Mouse (Mus musculus): ENCODE results near the gene Sema5a. TPM values are rescaled to one million over a fixed set of nuclear protein-coding genes. Genes with fewer than 3 reads are reported as not detected.

Gene Sema5a
- polyA plus RNA-seq, 1 experiment = 0.60 TPM

- TF ChIP-seq POLR2A (IDR thresholded peaks at IDR 0.05; ENCODE audit: borderline replicate concordance, control insufficient read depth, low read depth, low read length) (no peak), CTCF (IDR thresholded peaks at IDR 0.05; ENCODE audit: control insufficient read depth, insufficient read depth, low read length) (no peak)
- no peak overlapping the region for H3K27ac ChIP-seq (ENCODE audit: control insufficient read depth, insufficient read depth, low read depth, low read length, poor library complexity)
- 75% methylated on average over 6 of the region's 6 CpGs for WGBS
- no peak overlapping the region for H3K4me3 ChIP-seq (replicated peaks; ENCODE audit: control insufficient read depth, low read depth, low read length)
- no peaks in the 10 kb centered on the region for H3K4me1 ChIP-seq (ENCODE audit: control insufficient read depth, insufficient read depth, low read length)
Observed at GRCm38 (mm10) chr15:32574327-32574726, 329.7 kb downstream of the Sema5a start.

GRCm38 (mm10) chr15:32575212-32575611 lies 330.6 kb downstream of the Sema5a start:
- 51% methylated on average over 2 of the region's 2 CpGs for WGBS
- no peak overlapping the region for H3K27ac ChIP-seq (ENCODE audit: control insufficient read depth, insufficient read depth, low read depth, low read length, poor library complexity)
- TF ChIP-seq CTCF (IDR thresholded peaks at IDR 0.05; ENCODE audit: control insufficient read depth, insufficient read depth, low read length) (no peak), POLR2A (IDR thresholded peaks at IDR 0.05; ENCODE audit: borderline replicate concordance, control insufficient read depth, low read depth, low read length) (no peak)
- H3K4me1 ChIP-seq (ENCODE audit: control insufficient read depth, insufficient read depth, low read length) = no peaks in the 10 kb centered on the region
- H3K4me3 ChIP-seq (replicated peaks; ENCODE audit: control insufficient read depth, low read depth, low read length) = no peak overlapping the region

- Histone ChIP-seq H3K4me3 (replicated peaks; ENCODE audit: control insufficient read depth, low read depth, low read length) (no peak overlapping the region), H3K4me1 (ENCODE audit: control insufficient read depth, insufficient read depth, low read length) (no peaks in the 10 kb centered on the region), H3K27ac (ENCODE audit: control insufficient read depth, insufficient read depth, low read depth, low read length, poor library complexity) (no peak overlapping the region)
- 65% methylated on average over 4 of the region's 4 CpGs for WGBS
- TF ChIP-seq POLR2A (IDR thresholded peaks at IDR 0.05; ENCODE audit: borderline replicate concordance, control insufficient read depth, low read depth, low read length) (no peak), CTCF (IDR thresholded peaks at IDR 0.05; ENCODE audit: control insufficient read depth, insufficient read depth, low read length) (no peak)
Observed at GRCm38 (mm10) chr15:32579351-32579750, 334.7 kb downstream of the Sema5a start.

DNA sequence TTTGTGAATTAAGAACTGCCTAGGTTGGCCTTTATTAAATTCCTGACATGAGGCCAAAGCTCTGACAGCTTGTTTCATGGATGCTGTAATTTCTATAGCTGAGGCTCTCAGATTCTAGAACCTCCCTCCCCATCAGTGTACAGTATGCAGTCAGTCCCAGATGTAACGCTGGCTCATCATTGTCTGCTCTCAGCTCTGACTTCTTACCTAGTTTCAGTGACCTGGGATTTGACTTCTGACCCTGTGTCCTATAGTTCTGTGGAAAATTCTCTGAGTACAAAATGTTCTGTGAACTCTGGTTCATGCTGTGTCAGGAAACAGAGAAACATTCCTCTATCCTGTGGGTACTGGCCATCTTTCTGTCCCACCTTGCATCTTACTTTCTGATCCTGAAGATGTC lies 346.0 kb downstream of the Sema5a start:
- 78% methylated on average over 1 of the region's 1 CpGs for WGBS
- no peak overlapping the region for H3K27ac ChIP-seq (ENCODE audit: control insufficient read depth, insufficient read depth, low read depth, low read length, poor library complexity)
- no peak overlapping the region for H3K4me3 ChIP-seq (replicated peaks; ENCODE audit: control insufficient read depth, low read depth, low read length)
- TF ChIP-seq POLR2A (IDR thresholded peaks at IDR 0.05; ENCODE audit: borderline replicate concordance, control insufficient read depth, low read depth, low read length) = no peak
- TF ChIP-seq CTCF (IDR thresholded peaks at IDR 0.05; ENCODE audit: control insufficient read depth, insufficient read depth, low read length) = no peak
- no peaks in the 10 kb centered on the region for H3K4me1 ChIP-seq (ENCODE audit: control insufficient read depth, insufficient read depth, low read length)

GRCm38 (mm10) chr15:32593746-32594145 lies 349.1 kb downstream of the Sema5a start:
- TF ChIP-seq CTCF (IDR thresholded peaks at IDR 0.05; ENCODE audit: control insufficient read depth, insufficient read depth, low read length) = no peak
- no peak for TF ChIP-seq POLR2A (IDR thresholded peaks at IDR 0.05; ENCODE audit: borderline replicate concordance, control insufficient read depth, low read depth, low read length)

DNA sequence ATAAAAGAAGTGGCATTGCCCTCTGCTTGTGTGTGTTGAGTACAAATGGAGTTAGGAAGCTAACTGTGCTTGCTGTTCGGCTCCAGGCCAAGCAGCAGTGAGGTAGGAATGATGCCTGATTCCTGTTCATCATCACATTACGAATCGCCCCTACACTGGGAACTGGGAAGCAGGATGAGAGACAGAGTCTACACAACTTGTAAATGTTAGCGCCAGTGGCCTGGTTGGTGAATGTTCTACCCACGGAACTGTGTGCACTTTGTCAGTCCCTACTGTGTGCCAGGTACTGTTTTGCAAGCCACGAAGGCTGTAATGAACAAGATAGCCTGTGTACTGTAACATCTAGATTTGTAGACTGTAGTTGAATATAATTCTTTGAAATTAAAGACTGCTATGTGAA lies 352.0 kb downstream of the Sema5a start:
- H3K27ac ChIP-seq (ENCODE audit: control insufficient read depth, insufficient read depth, low read depth, low read length, poor library complexity) = no peak overlapping the region
- WGBS = 75% methylated on average over 6 of the region's 6 CpGs
- no peak for TF ChIP-seq CTCF (IDR thresholded peaks at IDR 0.05; ENCODE audit: control insufficient read depth, insufficient read depth, low read length)
- no peak for TF ChIP-seq POLR2A (IDR thresholded peaks at IDR 0.05; ENCODE audit: borderline replicate concordance, control insufficient read depth, low read depth, low read length)
- no peak overlapping the region for H3K4me3 ChIP-seq (replicated peaks; ENCODE audit: control insufficient read depth, low read depth, low read length)
- H3K4me1 ChIP-seq (ENCODE audit: control insufficient read depth, insufficient read depth, low read length) = no peaks in the 10 kb centered on the region

More at GRCm38 (mm10) chr15:32593746-32594145, 349.1 kb downstream of the Sema5a start:
- WGBS = 84% methylated on average over 5 of the region's 5 CpGs
- Histone ChIP-seq H3K4me3 (replicated peaks; ENCODE audit: control insufficient read depth, low read depth, low read length) (no peak overlapping the region), H3K27ac (ENCODE audit: control insufficient read depth, insufficient read depth, low read depth, low read length, poor library complexity) (no peak overlapping the region), H3K4me1 (ENCODE audit: control insufficient read depth, insufficient read depth, low read length) (no peaks in the 10 kb centered on the region)

GRCm38 (mm10) chr15:32597189-32597588 lies 352.6 kb downstream of the Sema5a start:
- Histone ChIP-seq H3K27ac (ENCODE audit: control insufficient read depth, insufficient read depth, low read depth, low read length, poor library complexity) (no peak overlapping the region), H3K4me1 (ENCODE audit: control insufficient read depth, insufficient read depth, low read length) (no peaks in the 10 kb centered on the region), H3K4me3 (replicated peaks; ENCODE audit: control insufficient read depth, low read depth, low read length) (no peak overlapping the region)
- no peak for TF ChIP-seq CTCF (IDR thresholded peaks at IDR 0.05; ENCODE audit: control insufficient read depth, insufficient read depth, low read length)
- no peak for TF ChIP-seq POLR2A (IDR thresholded peaks at IDR 0.05; ENCODE audit: borderline replicate concordance, control insufficient read depth, low read depth, low read length)
- 75% methylated on average over 3 of the region's 3 CpGs for WGBS

DNA sequence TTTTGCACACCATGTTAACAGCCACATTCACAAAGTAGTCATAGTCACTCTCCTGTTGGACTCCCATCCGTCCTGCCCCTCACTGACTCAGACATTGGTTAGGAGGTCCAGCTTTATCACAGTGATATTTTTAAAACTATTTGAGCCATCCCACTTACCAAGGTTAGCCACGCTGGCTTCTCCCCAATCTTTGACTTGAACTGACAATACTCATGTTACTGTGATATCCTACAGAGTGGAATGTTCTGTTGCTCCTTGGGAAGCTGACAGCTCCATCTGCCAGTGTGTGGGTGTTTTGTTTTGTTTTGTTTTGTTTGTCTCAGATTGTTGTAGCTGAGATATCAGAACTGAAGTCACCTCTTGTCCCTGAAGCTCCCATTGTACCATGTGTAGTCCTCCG lies 362.6 kb downstream of the Sema5a start:
- H3K27ac ChIP-seq (ENCODE audit: control insufficient read depth, insufficient read depth, low read depth, low read length, poor library complexity) = no peak overlapping the region
- no peak for TF ChIP-seq POLR2A (IDR thresholded peaks at IDR 0.05; ENCODE audit: borderline replicate concordance, control insufficient read depth, low read depth, low read length)
- WGBS = 73% methylated on average over 3 of the region's 3 CpGs
- H3K4me3 ChIP-seq (replicated peaks; ENCODE audit: control insufficient read depth, low read depth, low read length) = no peak overlapping the region
- H3K4me1 ChIP-seq (ENCODE audit: control insufficient read depth, insufficient read depth, low read length) = no peaks in the 10 kb centered on the region

DNA sequence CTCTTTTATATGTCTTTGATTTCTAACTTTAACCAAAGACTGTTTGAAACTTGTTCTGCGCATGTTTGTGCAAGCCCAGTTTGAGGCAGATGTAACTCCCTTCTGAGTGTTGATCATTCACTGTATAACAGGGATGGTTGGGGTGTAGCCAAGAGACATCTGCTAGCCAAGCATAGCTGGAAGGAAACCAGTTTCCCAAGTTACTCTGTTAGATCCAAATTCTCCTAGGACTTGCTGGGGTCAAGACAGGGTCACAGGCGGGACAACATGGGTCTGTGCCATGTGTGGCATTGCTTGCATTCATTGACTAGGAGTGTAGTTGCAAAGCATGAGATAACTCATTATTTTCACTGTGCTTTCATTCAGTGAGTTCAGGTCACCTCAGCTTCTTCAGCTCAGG lies 366.2 kb downstream of the Sema5a start:
- no peaks in the 10 kb centered on the region for H3K4me1 ChIP-seq (ENCODE audit: control insufficient read depth, insufficient read depth, low read length)
- H3K27ac ChIP-seq (ENCODE audit: control insufficient read depth, insufficient read depth, low read depth, low read length, poor library complexity) = no peak overlapping the region
- H3K4me3 ChIP-seq (replicated peaks; ENCODE audit: control insufficient read depth, low read depth, low read length) = no peak overlapping the region
- 83% methylated on average over 2 of the region's 2 CpGs for WGBS
- TF ChIP-seq CTCF (IDR thresholded peaks at IDR 0.05; ENCODE audit: control insufficient read depth, insufficient read depth, low read length) = no peak
- TF ChIP-seq POLR2A (IDR thresholded peaks at IDR 0.05; ENCODE audit: borderline replicate concordance, control insufficient read depth, low read depth, low read length) = no peak
